Comparison of ENCODE assay signal across 8 mouse cellular contexts in the genomic region with DNA sequence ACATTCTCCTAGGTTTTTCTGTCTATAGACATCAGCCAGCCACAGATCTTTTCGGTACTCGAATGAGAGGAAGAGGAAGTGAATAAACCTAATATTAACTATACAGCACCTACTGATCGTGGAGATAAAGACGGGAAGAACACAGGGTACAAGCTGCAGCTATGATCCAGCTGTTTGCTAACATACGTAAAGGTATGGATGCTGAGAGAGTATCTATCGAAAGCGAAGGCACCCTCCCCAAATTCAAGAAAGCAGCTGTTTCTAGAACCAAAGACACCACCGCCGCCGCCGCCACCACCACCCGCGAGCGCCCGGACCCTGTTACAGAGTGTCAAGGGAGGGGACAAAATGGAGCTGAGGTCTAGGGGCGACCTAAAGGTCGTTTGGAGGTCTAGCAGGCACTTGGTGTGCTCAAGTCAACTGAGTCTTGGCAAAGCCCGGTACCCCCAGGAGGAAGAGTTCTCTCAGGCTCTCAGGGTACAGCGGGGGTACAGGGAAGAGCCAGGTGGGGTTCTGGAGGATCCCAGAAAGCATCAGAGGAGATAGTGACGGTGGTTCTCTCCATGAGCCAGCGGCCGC. TPM values are rescaled to one million over a fixed set of nuclear protein-coding genes. Genes with fewer than 3 reads are reported as not detected.
DNase-seq lines count a peak whose midpoint lies in the region; ATAC-seq and TF ChIP-seq lines count a peak whose summit lies in the region.

No protein-coding gene starts in this region.

- H3K4me2 ChIP-seq in heart, postnatal 0 days (ENCODE audit: low read depth, low read length) = peak overlapping the region; percentile 57

- H3K4me1 ChIP-seq in E14TG2a.4 (replicated peaks; ENCODE audit: low read depth, low read length) = 0 out of 2 replicates have a peak, but pooled peaks cover 10% of the 10 kb centered on the region
- no peaks in the 10 kb centered on the region for H3K4me1 ChIP-seq in cortical plate, adult 2 months (ENCODE audit: control insufficient read depth, insufficient read depth, low read length)
- H3K4me1 ChIP-seq in heart, postnatal 0 days (ENCODE audit: control insufficient read depth, insufficient read depth) = no peaks in the 10 kb centered on the region
- H3K4me1 ChIP-seq in megakaryocyte, embryonic 14.5 days = peaks cover 16% of the 10 kb centered on the region

- H3K4me3 ChIP-seq in E14TG2a.4 (replicated peaks; ENCODE audit: low read length) = peak overlapping the region; percentile 81
- H3K4me3 ChIP-seq in cortical plate, adult 2 months (ENCODE audit: insufficient read depth, low read length) = peak overlapping the region; percentile 91
- peak overlapping the region; percentile 82 for H3K4me3 ChIP-seq in heart, postnatal 0 days (ENCODE audit: low read depth, low read length)
- H3K4me3 ChIP-seq in left cerebral cortex, adult 2 months = peak overlapping the region; percentile 70
- H3K4me3 ChIP-seq in megakaryocyte, embryonic 14.5 days (replicated peaks) = peak overlapping the region; percentile 95

- no peak for TF ChIP-seq EP300 in heart, postnatal 0 days (IDR thresholded peaks at IDR 0.05; ENCODE audit: low read depth)

- 11% methylated on average over 22 of the region's 22 CpGs for WGBS in heart, postnatal 0 days

- H3K9ac ChIP-seq in heart, postnatal 0 days (replicated peaks; ENCODE audit: low read depth, low read length) = peak overlapping the region; percentile 86

- intact Hi-C loops in left cerebral cortex, adult 2 months (cut with DNase I) = loop anchor here (2.0 to 10.0 kb wide), 2 partner anchors 87 to 295 kb away; partner anchors contain the start of gene Tmem164

- H3K36me3 ChIP-seq in E14TG2a.4 (ENCODE audit: insufficient read depth, low read length) = no peaks in the 10 kb centered on the region
- no peaks in the 10 kb centered on the region for H3K36me3 ChIP-seq in heart, postnatal 0 days (replicated peaks; ENCODE audit: control insufficient read depth, insufficient read depth, low read length)
- H3K36me3 ChIP-seq in megakaryocyte, embryonic 14.5 days (replicated peaks; ENCODE audit: low read length) = peaks cover 2% of the 10 kb centered on the region

- no peak for TF ChIP-seq CTCF in E14TG2a.4 (conservative IDR thresholded peaks at IDR 0.05; ENCODE audit: low read length)
- no peak for TF ChIP-seq CTCF in cortical plate, adult 2 months (IDR thresholded peaks at IDR 0.05; ENCODE audit: extremely low read depth, insufficient read depth, low read length)
- no peak for TF ChIP-seq CTCF in heart, postnatal 0 days (IDR thresholded peaks at IDR 0.05; ENCODE audit: low read depth)
- TF ChIP-seq CTCF in left cerebral cortex, adult 2 months (IDR thresholded peaks at IDR 0.05) = no peak

- peak overlapping the region; percentile 98 for H3K27ac ChIP-seq in cortical plate, adult 2 months (ENCODE audit: insufficient read depth, low read length)
- peak overlapping the region; percentile 87 for H3K27ac ChIP-seq in heart, postnatal 0 days (ENCODE audit: low read depth)
- peak overlapping the region; percentile 97 for H3K27ac ChIP-seq in left cerebral cortex, adult 2 months

- no peak for TF ChIP-seq POLR2A in cortical plate, adult 2 months (IDR thresholded peaks at IDR 0.05; ENCODE audit: extremely low read depth, insufficient read depth, low read length)

- H3K9me3 ChIP-seq in E14TG2a.4 (ENCODE audit: low read length) = no peaks in the 10 kb centered on the region
- no peaks in the 10 kb centered on the region for H3K9me3 ChIP-seq in heart, postnatal 0 days (replicated peaks; ENCODE audit: control insufficient read depth, low read length)
- H3K9me3 ChIP-seq in megakaryocyte, embryonic 14.5 days = no peaks in the 10 kb centered on the region

- DNase-seq in adrenal gland, postnatal 10 days = peak; percentile 35
- DNase-seq in adrenal gland, adult 2 months = no peak
- DNase-seq in heart, postnatal 0 days (ENCODE audit: low spot score) = no peak
- DNase-seq in left cerebral cortex, adult 2 months (ENCODE audit: extremely low spot score in 1 of 2, low spot score in 2 of 2) = peak; percentile 10 to 12
- DNase-seq in spleen, postnatal 10 days (ENCODE audit: low spot score in 2 of 2) = peak; percentile 45 to 53

- ATAC-seq in heart, postnatal 0 days (ENCODE audit: insufficient read depth, low read depth) = no peak

- H3K27me3 ChIP-seq in E14TG2a.4 (ENCODE audit: insufficient read depth, low read length) = no peaks in the 10 kb centered on the region
- no peaks in the 10 kb centered on the region for H3K27me3 ChIP-seq in heart, postnatal 0 days (ENCODE audit: control insufficient read depth, insufficient read depth, low read length)
- H3K27me3 ChIP-seq in megakaryocyte, embryonic 14.5 days (replicated peaks) = peaks cover 7% of the 10 kb centered on the region

RNA-seq across cellular contexts. Expression of gene Acsl4, which starts 0.7 kb away (rescaled TPM):
- total RNA-seq in adrenal gland, postnatal 10 days (2021) = 100 to 1,000 TPM in 1 of 2 experiments, 10 to 100 TPM in 1; 92.0 to 125 TPM
- total RNA-seq in adrenal gland, adult 2 months (2021) = 100 to 1,000 TPM; 377 to 429 TPM
- 17.4 and 27.3 TPM in 2 replicates for polyA plus RNA-seq in adrenal gland, adult 2 months (2012; rRNA removed)
- 26.7 and 27.9 TPM in 2 replicates for polyA plus RNA-seq in cortical plate, adult 2 months (2012; rRNA removed)
- 11.0 and 14.3 TPM in 2 replicates for total RNA-seq in heart, postnatal 0 days (2014; rRNA removed; ENCODE audit: low replicate concordance)
- 11.7 and 14.0 TPM in 2 replicates for polyA plus RNA-seq in heart, postnatal 0 days (2015; fragmentation: Nextera tagmentation; extraction: Ambion mirVana)
- total RNA-seq in left cerebral cortex, adult 2 months (2021) = 10 to 100 TPM; 63.5 to 69.5 TPM
- polyA plus RNA-seq in megakaryocyte, embryonic 14.5 days (2012; ENCODE audit: insufficient read depth, low replicate concordance) = 0.75 TPM in 1 of 2 replicates, not detected in the other

Comparison
In these comparisons a context has a peak if more than half of its experiments do, and no peak if none do; other contexts are left out.
1. DNase-seq: peak in adrenal gland, postnatal 10 days (single experiment), left cerebral cortex, adult 2 months (2 of 2) and spleen, postnatal 10 days (2 of 2); none in adrenal gland, adult 2 months (single experiment) and heart, postnatal 0 days (single experiment).
2. Peak in every context shown above with its lines, with median percentiles within 50 percentile points of each other: H3K4me3 ChIP-seq and H3K27ac ChIP-seq.